Mouse (Mus musculus): ENCODE measurements at regions not wholly inside any gene's neighbourhood (a gene's known extent, or its start where the extent isn't known, plus 50 kb on each side); places are given as distances from the start of the nearest gene placed in this dataset.

DNA sequence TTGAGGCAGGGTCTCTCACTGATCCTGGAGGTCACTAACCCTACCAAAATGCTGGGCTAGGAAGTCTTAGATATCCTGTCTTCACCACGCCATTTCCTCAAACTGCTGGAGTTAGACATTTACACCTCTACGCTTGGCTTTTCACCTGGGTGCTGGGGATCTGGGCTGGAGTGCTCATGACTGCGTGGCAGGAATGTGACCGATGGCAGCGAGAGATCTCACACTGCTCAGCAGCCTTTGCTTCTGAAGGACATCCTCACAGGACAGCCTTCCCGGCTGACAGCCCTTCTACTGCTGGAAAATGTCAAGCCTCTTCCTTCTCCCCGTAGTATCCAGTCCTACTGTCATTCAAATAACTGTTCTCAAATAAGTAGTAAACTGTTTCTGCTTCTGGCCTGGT is 114.8 kb upstream of the Sdk1 start:
- no peak overlapping the region for H3K9ac ChIP-seq (ENCODE audit: insufficient read depth, low read depth, low read length, poor library complexity, severe bottlenecking)
- H3K36me3 ChIP-seq (ENCODE audit: control insufficient read depth, insufficient read depth, low read length, poor library complexity, severe bottlenecking): no peaks in the 10 kb centered on the region
- TF ChIP-seq ZNF384 (IDR thresholded peaks at IDR 0.05; ENCODE audit: low read depth, low read length): no peak
- no peak for TF ChIP-seq MAFK (IDR thresholded peaks at IDR 0.05; ENCODE audit: insufficient read depth, low read depth, low read length)
- no peak for TF ChIP-seq ZC3H11A (IDR thresholded peaks at IDR 0.05; ENCODE audit: borderline replicate concordance, low read depth, low read length)
- no peak for TF ChIP-seq CHD2 (IDR thresholded peaks at IDR 0.05; ENCODE audit: low read depth, low read length)
- no peak for TF ChIP-seq HCFC1 (IDR thresholded peaks at IDR 0.05; ENCODE audit: borderline replicate concordance, insufficient read depth, low read length)
- no peak overlapping the region for H3K27ac ChIP-seq (ENCODE audit: insufficient read depth, low read depth, low read length, poor library complexity, severe bottlenecking)
- H3K4me1 ChIP-seq (ENCODE audit: control insufficient read depth in 2 of 2, insufficient read depth in 2 of 2, low read length in 2 of 2, poor library complexity in 1 of 2): no peaks in the 10 kb centered on the region
- in situ Hi-C loops (cut with MboI; ENCODE audit: low sequenced_read_pairs in 2 of 2, unreplicated experiment in 2 of 2): no loop called here
- H3K4me3 ChIP-seq (ENCODE audit: insufficient read depth in 1 of 2, low read depth in 1 of 2, low read length in 2 of 2, poor library complexity in 1 of 2, severe bottlenecking in 1 of 2): no peak overlapping the region
- no peak for DNase-seq (ENCODE audit: low read depth, low spot score)
- no peaks in the 10 kb centered on the region for H3K9me3 ChIP-seq (ENCODE audit: control insufficient read depth, insufficient read depth, low read depth, low read length)

DNA sequence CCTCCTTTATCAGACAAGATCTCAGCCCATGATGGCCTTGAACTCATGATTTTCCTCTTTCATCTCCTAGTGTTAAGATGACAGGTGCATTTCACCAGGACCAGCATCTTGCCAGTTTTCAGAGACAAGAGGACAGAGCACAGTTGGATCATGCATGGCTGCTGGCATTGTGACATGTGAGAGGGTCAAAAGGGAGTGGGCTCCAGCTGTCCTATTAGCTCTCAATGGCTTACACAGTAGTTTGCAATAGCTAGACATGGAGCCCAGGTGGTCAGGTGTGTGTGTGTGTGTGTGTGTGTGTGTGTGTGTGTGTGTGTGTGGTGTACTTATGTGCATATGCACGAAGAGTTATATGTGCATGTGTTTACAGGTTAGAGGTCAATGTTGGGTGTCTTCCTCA is 110.3 kb upstream of the Sdk1 start:
- Histone ChIP-seq H3K9me3 (ENCODE audit: control insufficient read depth, insufficient read depth, low read depth, low read length) (no peaks in the 10 kb centered on the region), H3K27ac (ENCODE audit: insufficient read depth, low read depth, low read length, poor library complexity, severe bottlenecking) (no peak overlapping the region), H3K36me3 (ENCODE audit: control insufficient read depth, insufficient read depth, low read length, poor library complexity, severe bottlenecking) (no peaks in the 10 kb centered on the region), H3K9ac (ENCODE audit: insufficient read depth, low read depth, low read length, poor library complexity, severe bottlenecking) (no peak overlapping the region), H3K4me1 (ENCODE audit: control insufficient read depth in 2 of 2, insufficient read depth in 2 of 2, low read length in 2 of 2, poor library complexity in 1 of 2) (peaks cover 0 to 3% of the 10 kb centered on the region in 2 experiments; a peak in 1 of 4 replicates), H3K4me3 (ENCODE audit: insufficient read depth in 1 of 2, low read depth in 1 of 2, low read length in 2 of 2, poor library complexity in 1 of 2, severe bottlenecking in 1 of 2) (no peak overlapping the region)
- in situ Hi-C loops (cut with MboI; ENCODE audit: low sequenced_read_pairs in 2 of 2, unreplicated experiment in 2 of 2): no loop called here
- no peak for DNase-seq (ENCODE audit: low read depth, low spot score)
- TF ChIP-seq ZC3H11A (IDR thresholded peaks at IDR 0.05; ENCODE audit: borderline replicate concordance, low read depth, low read length) (no peak), CHD2 (IDR thresholded peaks at IDR 0.05; ENCODE audit: low read depth, low read length) (no peak), ZNF384 (IDR thresholded peaks at IDR 0.05; ENCODE audit: low read depth, low read length) (no peak), HCFC1 (IDR thresholded peaks at IDR 0.05; ENCODE audit: borderline replicate concordance, insufficient read depth, low read length) (no peak), MAFK (IDR thresholded peaks at IDR 0.05; ENCODE audit: insufficient read depth, low read depth, low read length) (no peak)

DNA sequence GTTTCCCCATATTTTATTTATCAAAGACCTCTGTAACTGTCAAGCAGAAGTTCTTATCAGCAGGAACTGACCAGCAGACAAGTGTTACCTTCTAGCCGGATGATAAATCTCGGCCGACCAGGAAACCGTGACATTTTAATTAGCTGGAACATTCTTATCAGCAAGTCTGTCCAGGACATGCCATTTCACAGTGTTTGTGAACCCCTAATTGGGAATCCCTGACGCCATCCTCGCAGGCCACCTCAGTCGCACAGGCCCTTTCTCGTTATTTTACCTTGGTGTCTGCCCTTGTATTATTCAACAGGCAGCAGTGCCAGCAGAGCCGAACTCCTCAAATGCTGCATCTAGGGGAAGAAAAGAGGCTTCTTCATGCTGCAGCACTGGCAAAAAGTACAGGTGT is 109.4 kb upstream of the Sdk1 start:
- no peak overlapping the region for H3K9ac ChIP-seq (ENCODE audit: insufficient read depth, low read depth, low read length, poor library complexity, severe bottlenecking)
- in situ Hi-C loops (cut with MboI; ENCODE audit: low sequenced_read_pairs in 2 of 2, unreplicated experiment in 2 of 2): no loop called here
- H3K4me3 ChIP-seq (ENCODE audit: insufficient read depth in 1 of 2, low read depth in 1 of 2, low read length in 2 of 2, poor library complexity in 1 of 2, severe bottlenecking in 1 of 2): no peak overlapping the region
- no peaks in the 10 kb centered on the region for H3K9me3 ChIP-seq (ENCODE audit: control insufficient read depth, insufficient read depth, low read depth, low read length)
- H3K4me1 ChIP-seq (ENCODE audit: control insufficient read depth in 2 of 2, insufficient read depth in 2 of 2, low read length in 2 of 2, poor library complexity in 1 of 2): peaks cover 0 to 3% of the 10 kb centered on the region in 2 experiments; a peak in 1 of 4 replicates
- TF ChIP-seq CHD2 (IDR thresholded peaks at IDR 0.05; ENCODE audit: low read depth, low read length) (no peak), ZC3H11A (IDR thresholded peaks at IDR 0.05; ENCODE audit: borderline replicate concordance, low read depth, low read length) (no peak), ZNF384 (IDR thresholded peaks at IDR 0.05; ENCODE audit: low read depth, low read length) (no peak), HCFC1 (IDR thresholded peaks at IDR 0.05; ENCODE audit: borderline replicate concordance, insufficient read depth, low read length) (no peak)
- DNase-seq (ENCODE audit: low read depth, low spot score): no peak
- H3K36me3 ChIP-seq (ENCODE audit: control insufficient read depth, insufficient read depth, low read length, poor library complexity, severe bottlenecking): no peaks in the 10 kb centered on the region
- H3K27ac ChIP-seq (ENCODE audit: insufficient read depth, low read depth, low read length, poor library complexity, severe bottlenecking): peak overlapping the region; percentile 25; the same call in 1 of the 2 replicates

DNA sequence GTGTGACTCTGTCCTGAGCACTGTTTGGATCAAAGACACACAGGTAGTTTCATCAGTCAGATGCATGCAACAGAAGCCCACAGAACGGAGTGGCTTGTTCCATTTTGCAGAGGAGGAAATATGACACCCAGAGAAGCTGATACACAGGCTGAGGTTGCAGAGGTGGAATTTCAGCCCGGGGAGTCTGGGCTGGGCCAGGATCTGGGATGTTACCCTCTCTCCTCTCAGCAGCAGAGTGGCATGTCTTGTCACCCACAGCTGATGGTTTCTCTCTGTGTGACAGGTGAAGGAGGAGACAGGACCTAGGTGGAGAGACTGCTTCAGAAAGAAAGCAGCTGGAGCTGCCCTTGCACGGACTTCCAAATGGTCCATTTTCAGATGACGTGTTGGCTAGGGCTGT is 105.1 kb upstream of the Sdk1 start:
- DNase-seq (ENCODE audit: low read depth, low spot score): no peak
- Histone ChIP-seq H3K27ac (ENCODE audit: insufficient read depth, low read depth, low read length, poor library complexity, severe bottlenecking) (no peak overlapping the region), H3K4me1 (ENCODE audit: control insufficient read depth in 2 of 2, insufficient read depth in 2 of 2, low read length in 2 of 2, poor library complexity in 1 of 2) (peaks cover 2 to 7% of the 10 kb centered on the region in 2 experiments; a peak in 2 of 4 replicates), H3K9ac (ENCODE audit: insufficient read depth, low read depth, low read length, poor library complexity, severe bottlenecking) (no peak overlapping the region), H3K36me3 (ENCODE audit: control insufficient read depth, insufficient read depth, low read length, poor library complexity, severe bottlenecking) (no peaks in the 10 kb centered on the region), H3K9me3 (ENCODE audit: control insufficient read depth, insufficient read depth, low read depth, low read length) (no peaks in the 10 kb centered on the region), H3K4me3 (ENCODE audit: insufficient read depth in 1 of 2, low read depth in 1 of 2, low read length in 2 of 2, poor library complexity in 1 of 2, severe bottlenecking in 1 of 2) (no peak overlapping the region)
- in situ Hi-C loops (cut with MboI; ENCODE audit: low sequenced_read_pairs in 2 of 2, unreplicated experiment in 2 of 2): no loop called here
- TF ChIP-seq HCFC1 (IDR thresholded peaks at IDR 0.05; ENCODE audit: borderline replicate concordance, insufficient read depth, low read length) (no peak), ZC3H11A (IDR thresholded peaks at IDR 0.05; ENCODE audit: borderline replicate concordance, low read depth, low read length) (no peak), ZNF384 (IDR thresholded peaks at IDR 0.05; ENCODE audit: low read depth, low read length) (no peak), CHD2 (IDR thresholded peaks at IDR 0.05; ENCODE audit: low read depth, low read length) (no peak), MAFK (IDR thresholded peaks at IDR 0.05; ENCODE audit: insufficient read depth, low read depth, low read length) (no peak)

DNA sequence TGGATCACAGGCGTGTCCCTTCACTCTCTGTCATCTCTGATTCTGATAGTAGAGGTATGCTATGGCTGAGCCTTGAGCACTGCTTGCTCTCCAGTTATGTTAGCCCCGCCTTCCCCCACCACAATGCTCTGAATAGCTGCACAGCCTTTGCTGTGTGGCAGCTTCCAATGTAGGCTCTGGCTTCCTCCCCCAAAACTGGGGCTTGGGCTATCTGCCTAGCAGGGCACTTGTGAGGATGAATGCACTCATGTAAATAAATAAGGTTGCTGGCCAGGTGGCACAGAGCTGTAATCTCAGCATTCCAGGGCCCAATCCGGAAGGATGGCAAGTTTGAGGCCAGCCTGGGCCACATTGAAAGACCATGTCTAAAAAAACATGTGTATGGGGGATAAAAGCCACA is 103.6 kb upstream of the Sdk1 start:
- Histone ChIP-seq H3K36me3 (ENCODE audit: control insufficient read depth, insufficient read depth, low read length, poor library complexity, severe bottlenecking) (no peaks in the 10 kb centered on the region), H3K4me3 (ENCODE audit: insufficient read depth in 1 of 2, low read depth in 1 of 2, low read length in 2 of 2, poor library complexity in 1 of 2, severe bottlenecking in 1 of 2) (no peak overlapping the region), H3K9ac (ENCODE audit: insufficient read depth, low read depth, low read length, poor library complexity, severe bottlenecking) (no peak overlapping the region), H3K27ac (ENCODE audit: insufficient read depth, low read depth, low read length, poor library complexity, severe bottlenecking) (no peak overlapping the region), H3K4me1 (ENCODE audit: control insufficient read depth in 2 of 2, insufficient read depth in 2 of 2, low read length in 2 of 2, poor library complexity in 1 of 2) (peaks cover 2 to 7% of the 10 kb centered on the region in 2 experiments; a peak in 2 of 4 replicates), H3K9me3 (ENCODE audit: control insufficient read depth, insufficient read depth, low read depth, low read length) (no peaks in the 10 kb centered on the region)
- in situ Hi-C loops (cut with MboI; ENCODE audit: low sequenced_read_pairs in 2 of 2, unreplicated experiment in 2 of 2): no loop called here
- no peak for DNase-seq (ENCODE audit: low read depth, low spot score)
- TF ChIP-seq ZC3H11A (IDR thresholded peaks at IDR 0.05; ENCODE audit: borderline replicate concordance, low read depth, low read length): no peak

Data from ES-E14 (cell line).